ENCODE assay signal across 13 mouse cellular contexts in genomic region chr12:100491967-100492611, GRCm38 (mm10).
"Had no signal": no experiment of that assay in that cellular context is flagged by ENCODE, and none has a peak within 500 bp of the region (broad histone marks: within the 10 kb centered on the region; RNA-seq: fewer than 3 reads in every experiment).

No protein-coding gene starts in this region.

- H3K27ac ChIP-seq: kidney, postnatal 0 days; limb, embryonic 12.5 days; liver, embryonic 13.5 days; midbrain, embryonic 13.5 days; neural tube, embryonic 15.5 days had no signal

- H3K27me3 ChIP-seq: limb, embryonic 12.5 days; liver, embryonic 13.5 days; midbrain, embryonic 13.5 days; neural tube, embryonic 15.5 days had no signal

- H3K4me1 ChIP-seq: limb, embryonic 12.5 days; neural tube, embryonic 15.5 days had no signal

- H3K9ac ChIP-seq: limb, embryonic 12.5 days; liver, embryonic 13.5 days; liver, postnatal 0 days; midbrain, embryonic 13.5 days; neural tube, embryonic 15.5 days had no signal

- H3K9me3 ChIP-seq: limb, embryonic 12.5 days; liver, embryonic 13.5 days; midbrain, embryonic 13.5 days; neural tube, embryonic 15.5 days had no signal

- H3K4me2 ChIP-seq: limb, embryonic 12.5 days; liver, embryonic 13.5 days; midbrain, embryonic 13.5 days; neural tube, embryonic 15.5 days had no signal

- DNase-seq: kidney, adult 18-20 months; kidney, postnatal 36 days; liver; liver, embryonic 13.5 days; liver, postnatal 0 days; spleen, adult 18-20 months; thymus, adult 18-20 months; thymus, postnatal 14 days had no signal

- ATAC-seq: liver, postnatal 0 days; midbrain, embryonic 13.5 days had no signal

- H3K4me3 ChIP-seq: limb, embryonic 12.5 days; liver, embryonic 13.5 days; midbrain, embryonic 13.5 days; myocyte; neural tube, embryonic 15.5 days had no signal
